ENCODE assay signal across 31 mouse cellular contexts in genomic region chr10:75915557-75915956, GRCm38 (mm10). TPM values are rescaled to one million over a fixed set of nuclear protein-coding genes. Genes with fewer than 3 reads are reported as not detected.
DNase-seq lines count a peak whose midpoint lies in the region; ATAC-seq and TF ChIP-seq lines count a peak whose summit lies in the region.
"Had no signal": no experiment of that assay in that cellular context is flagged by ENCODE, and none has a peak within 500 bp of the region (broad histone marks: within the 10 kb centered on the region; RNA-seq: fewer than 3 reads in every experiment).

No protein-coding gene starts in this region.

- no peak overlapping the region for H3K4me2 ChIP-seq in limb, embryonic 13.5 days (replicated peaks)
- H3K4me2 ChIP-seq: embryonic facial prominence, embryonic 13.5 days; heart, embryonic 12.5 days; heart, embryonic 15.5 days; hindbrain, embryonic 13.5 days had no signal

- no peaks in the 10 kb centered on the region for H3K9me3 ChIP-seq in limb, embryonic 13.5 days
- H3K9me3 ChIP-seq in limb, embryonic 10.5 days (replicated peaks) = no peaks in the 10 kb centered on the region
- H3K9me3 ChIP-seq: embryonic facial prominence, embryonic 13.5 days; forebrain, embryonic 10.5 days; heart, embryonic 12.5 days; heart, embryonic 15.5 days; hindbrain, embryonic 10.5 days; hindbrain, embryonic 13.5 days had no signal

- H3K9ac ChIP-seq in limb, embryonic 13.5 days = 0 out of 2 replicates have a peak overlapping the region, but pooled peaks have one; percentile 13
- H3K9ac ChIP-seq: embryonic facial prominence, embryonic 13.5 days; forebrain, postnatal 0 days; heart, embryonic 12.5 days; heart, embryonic 15.5 days had no signal

- 67% methylated on average over 7 of the region's 7 CpGs for WGBS in limb, embryonic 13.5 days
- WGBS in limb, embryonic 10.5 days = 73% methylated on average over 7 of the region's 7 CpGs
- 56% methylated on average over 7 of the region's 7 CpGs for WGBS in lung, adult 2 months
- 82% methylated on average over 7 of the region's 7 CpGs for WGBS in small intestine, adult 2 months

- no peak for TF ChIP-seq CTCF in gastrocnemius, adult 2 months (IDR thresholded peaks at IDR 0.05)
- TF ChIP-seq CTCF in lung, adult 2 months (IDR thresholded peaks at IDR 0.05; ENCODE audit: insufficient read depth, low read length) = no peak
- TF ChIP-seq CTCF in small intestine, adult 2 months (IDR thresholded peaks at IDR 0.05; ENCODE audit: extremely low read depth, insufficient read length, insufficient replicate concordance, low read depth, low read length) = no peak

- no peak for ATAC-seq in limb, embryonic 13.5 days (ENCODE audit: low FRiP score, low read depth)
- ATAC-seq: forebrain, embryonic 14.5 days; forebrain, postnatal 0 days; hindbrain, embryonic 16.5 days had no signal

- no peak for TF ChIP-seq POLR2A in lung, adult 2 months (IDR thresholded peaks at IDR 0.05; ENCODE audit: borderline replicate concordance, extremely low read depth, low read depth, low read length)
- TF ChIP-seq POLR2A in small intestine, adult 2 months (IDR thresholded peaks at IDR 0.05; ENCODE audit: low read depth, low read length) = no peak

- no peaks in the 10 kb centered on the region for H3K27me3 ChIP-seq in limb, embryonic 13.5 days
- H3K27me3 ChIP-seq in limb, embryonic 10.5 days (ENCODE audit: low read depth, poor library complexity, severe bottlenecking) = no peaks in the 10 kb centered on the region
- H3K27me3 ChIP-seq in small intestine, adult 2 months (ENCODE audit: control insufficient read depth, insufficient read depth, low read length) = no peaks in the 10 kb centered on the region
- H3K27me3 ChIP-seq: CH12.LX; embryonic facial prominence, embryonic 13.5 days; heart, embryonic 12.5 days; heart, embryonic 15.5 days; hindbrain, embryonic 13.5 days had no signal

- peaks cover 78% of the 10 kb centered on the region for H3K36me3 ChIP-seq in limb, embryonic 13.5 days
- H3K36me3 ChIP-seq in limb, embryonic 10.5 days = peaks cover 88% of the 10 kb centered on the region
- peaks cover 38% of the 10 kb centered on the region for H3K36me3 ChIP-seq in small intestine, adult 2 months (ENCODE audit: control insufficient read depth, insufficient read depth, low read length)

- H3K27ac ChIP-seq in gastrocnemius, adult 2 months = peak overlapping the region; percentile 53
- peak overlapping the region; percentile 34; the same call in 1 of the 2 replicates for H3K27ac ChIP-seq in limb, embryonic 13.5 days
- H3K27ac ChIP-seq in limb, embryonic 10.5 days = no peak overlapping the region
- H3K27ac ChIP-seq in small intestine, adult 2 months (ENCODE audit: insufficient read depth, low read depth, low read length) = 0 out of 2 replicates have a peak overlapping the region, but pooled peaks have one; percentile 15
- H3K27ac ChIP-seq: embryonic facial prominence, embryonic 13.5 days; forebrain, embryonic 10.5 days; heart, adult 2 months; heart, embryonic 15.5 days; hindbrain, embryonic 10.5 days; hindbrain, embryonic 13.5 days had no signal

- peak overlapping the region; percentile 45; the same call in 1 of the 2 replicates for H3K4me3 ChIP-seq in gastrocnemius, adult 2 months
- no peak overlapping the region for H3K4me3 ChIP-seq in limb, embryonic 13.5 days
- no peak overlapping the region for H3K4me3 ChIP-seq in limb, embryonic 10.5 days
- H3K4me3 ChIP-seq in lung, adult 2 months (replicated peaks; ENCODE audit: extremely low read depth, low read depth, low read length) = no peak overlapping the region
- no peak overlapping the region for H3K4me3 ChIP-seq in small intestine, adult 2 months (ENCODE audit: low read depth, low read length)
- H3K4me3 ChIP-seq: embryonic facial prominence, embryonic 13.5 days; forebrain, embryonic 10.5 days; heart, adult 2 months; heart, embryonic 12.5 days; heart, embryonic 15.5 days; hindbrain, embryonic 10.5 days; hindbrain, embryonic 13.5 days had no signal

- DNase-seq in gastrocnemius, adult 2 months = no peak
- no peak for DNase-seq in gastrocnemius, postnatal 4 days (ENCODE audit: low spot score in 2 of 2)
- no peak for DNase-seq in limb, embryonic 10.5 days (ENCODE audit: low spot score)
- peak; percentile 37 for DNase-seq in lung, postnatal 25 days (ENCODE audit: low spot score)
- DNase-seq in lung, adult 2 months = no peak
- DNase-seq: adrenal gland, adult 2 months; adrenal gland, postnatal 14 days; B cell, adult 2 months; cerebellum, adult 11 months; cerebellum, adult 2 months; cerebellum, adult 9-11 months; cerebellum, postnatal 25 days; forebrain, postnatal 0 days; gastrocnemius, postnatal 25 days; heart, adult 2 months; heart, postnatal 10 days; heart, postnatal 36 days had no signal

- intact Hi-C loops in gastrocnemius, adult 2 months (cut with DNase I) = no loop called here

- peaks cover 49% of the 10 kb centered on the region for H3K4me1 ChIP-seq in limb, embryonic 13.5 days
- peaks cover 38% of the 10 kb centered on the region for H3K4me1 ChIP-seq in limb, embryonic 10.5 days
- peaks cover 15% of the 10 kb centered on the region for H3K4me1 ChIP-seq in lung, adult 2 months (ENCODE audit: control insufficient read depth, insufficient read depth, low read length)
- H3K4me1 ChIP-seq in small intestine, adult 2 months (ENCODE audit: control insufficient read depth, insufficient read depth, insufficient read length, low read length) = peaks cover 2% of the 10 kb centered on the region; the same call in 1 of the 2 replicates

RNA-seq across cellular contexts. Expression of gene Smarcb1, which starts 5.9 kb away (rescaled TPM):
- total RNA-seq in gastrocnemius, adult 2 months (2021) = 10 to 100 TPM; 13.0 to 17.7 TPM
- 10 to 100 TPM; 55.0 to 60.2 TPM for total RNA-seq in gastrocnemius, postnatal 4 days (2021)
- polyA plus RNA-seq in limb, embryonic 13.5 days (2015; fragmentation: Nextera tagmentation; extraction: Ambion mirVana) = 247 and 248 TPM in 2 replicates
- 285 and 294 TPM in 2 replicates for polyA plus RNA-seq in limb, embryonic 10.5 days (2016; fragmentation: Nextera tagmentation; extraction: Ambion mirVana)
- polyA plus RNA-seq in lung, adult 2 months (2012; rRNA removed) = 41.2 and 53.1 TPM in 2 replicates
- 19.9 and 34.1 TPM in 2 replicates for polyA plus RNA-seq in small intestine, adult 2 months (2012; rRNA removed)

RNA-seq across cellular contexts. Expression of gene Chchd10, which starts 17.4 kb away (rescaled TPM):
- 1,000 to 10,000 TPM; 1,469 to 1,586 TPM for total RNA-seq in gastrocnemius, adult 2 months (2021)
- total RNA-seq in gastrocnemius, postnatal 4 days (2021) = 100 to 1,000 TPM; 390 to 396 TPM
- polyA plus RNA-seq in limb, embryonic 13.5 days (2015; fragmentation: Nextera tagmentation; extraction: Ambion mirVana) = 9.8 and 11.5 TPM in 2 replicates
- 4.9 and 5.8 TPM in 2 replicates for polyA plus RNA-seq in limb, embryonic 10.5 days (2016; fragmentation: Nextera tagmentation; extraction: Ambion mirVana)
- 415 and 628 TPM in 2 replicates for polyA plus RNA-seq in lung, adult 2 months (2012; rRNA removed)
- polyA plus RNA-seq in small intestine, adult 2 months (2012; rRNA removed) = 799 and 1,071 TPM in 2 replicates

RNA-seq across cellular contexts. Expression of gene Mmp11, which starts 20.7 kb away (rescaled TPM):
- 1 to 10 TPM; 2.5 to 2.8 TPM for total RNA-seq in gastrocnemius, adult 2 months (2021)
- total RNA-seq in gastrocnemius, postnatal 4 days (2021) = 10 to 100 TPM; 12.7 to 15.0 TPM
- polyA plus RNA-seq in limb, embryonic 13.5 days (2015; fragmentation: Nextera tagmentation; extraction: Ambion mirVana) = 194 and 198 TPM in 2 replicates
- 39.6 and 68.1 TPM in 2 replicates for polyA plus RNA-seq in limb, embryonic 10.5 days (2016; fragmentation: Nextera tagmentation; extraction: Ambion mirVana)
- 83.9 and 89.2 TPM in 2 replicates for polyA plus RNA-seq in lung, adult 2 months (2012; rRNA removed)
- polyA plus RNA-seq in small intestine, adult 2 months (2012; rRNA removed) = 3.4 and 7.5 TPM in 2 replicates

RNA-seq across cellular contexts. Expression of gene Derl3, which starts 22.3 kb away (rescaled TPM):
- total RNA-seq in gastrocnemius, adult 2 months (2021) = under 1 TPM in 1 of 2 experiments, not detected in 1; 0.45 TPM
- 1 to 10 TPM in 1 of 2 experiments, under 1 TPM in 1; 0.96 to 1.0 TPM for total RNA-seq in gastrocnemius, postnatal 4 days (2021)
- polyA plus RNA-seq in limb, embryonic 13.5 days (2015; fragmentation: Nextera tagmentation; extraction: Ambion mirVana) = 3.4 and 3.7 TPM in 2 replicates
- polyA plus RNA-seq in limb, embryonic 10.5 days (2016; fragmentation: Nextera tagmentation; extraction: Ambion mirVana) = 3.1 and 3.8 TPM in 2 replicates
- polyA plus RNA-seq in lung, adult 2 months (2012; rRNA removed) = 5.1 and 12.1 TPM in 2 replicates
- polyA plus RNA-seq in small intestine, adult 2 months (2012; rRNA removed) = 145 and 219 TPM in 2 replicates
- total RNA-seq: common myeloid progenitor, adult 5-6 weeks; gastrocnemius, postnatal 25 days had no signal

RNA-seq across cellular contexts. Expression of gene Gm867, which starts 24.9 kb away (rescaled TPM):
- not detected for total RNA-seq in gastrocnemius, adult 2 months (2021)
- not detected for total RNA-seq in gastrocnemius, postnatal 4 days (2021)
- 0.15 TPM in 1 of 2 replicates, not detected in the other for polyA plus RNA-seq in limb, embryonic 13.5 days (2015; fragmentation: Nextera tagmentation; extraction: Ambion mirVana)
- polyA plus RNA-seq in limb, embryonic 10.5 days (2016; fragmentation: Nextera tagmentation; extraction: Ambion mirVana) = 0.20 and 0.49 TPM in 2 replicates
- 12.6 and 15.8 TPM in 2 replicates for polyA plus RNA-seq in lung, adult 2 months (2012; rRNA removed)
- not detected in 2 replicates for polyA plus RNA-seq in small intestine, adult 2 months (2012; rRNA removed)
- total RNA-seq: common myeloid progenitor, adult 5-6 weeks; gastrocnemius, adult 8-10 months; gastrocnemius, postnatal 25 days; granulocyte monocyte progenitor cell, adult 5-6 weeks; heart, adult 2 months; heart, postnatal 10 days; heart, postnatal 36 days had no signal
- polyA plus RNA-seq: embryonic facial prominence, embryonic 13.5 days; forebrain, embryonic 14.5 days had no signal

Comparison
In these comparisons a context has a peak if more than half of its experiments do, and no peak if none do; other contexts are left out.
1. RNA of gene Chchd10, which starts 17.4 kb away (polyA plus RNA-seq): 799 to 1,071 TPM in small intestine, adult 2 months and 415 to 628 TPM in lung, adult 2 months; 9.8 to 11.5 TPM in limb, embryonic 13.5 days and 4.9 to 5.8 TPM in limb, embryonic 10.5 days; every median in the first group is over 10 times any median in the second.